Mouse (Mus musculus): ENCODE measurements around the gene Bap1.

GRCm38 (mm10) chr14:31213868-31214267, 37.4 kb upstream of the Bap1 start:
- TF ChIP-seq CTCF (IDR thresholded peaks at IDR 0.05; ENCODE audit: low read depth, low read length) = no peak
- no peak for TF ChIP-seq POLR2A (IDR thresholded peaks at IDR 0.05; ENCODE audit: borderline replicate concordance, low read depth, low read length)
